Mouse (Mus musculus) limb, embryonic 13.5 days (tissue): ENCODE data around the gene Atp5j2. TPM values are rescaled to one million over a fixed set of nuclear protein-coding genes. Genes with fewer than 3 reads are reported as not detected.

Experiments used
- ATAC-seq: fragments of 200-750 bp; cut with Nextera tagmentation; 2 replicates; pipeline ENCODE4 v1.8.0; 2017; ENCODE audit warnings: low read depth, moderate number of reproducible peaks, moderate TSS enrichment; ENCODE audit not compliant: low FRiP score
- H3K27ac ChIP-seq: fragments of 300-500 bp; sonication (generic); 2 replicates; pipeline ENCODE4 v1.5.1; 2015; ENCODE audit warnings: inconsistent platforms, mild to moderate bottlenecking, moderate library complexity
- H3K27me3 ChIP-seq: fragments of 300-500 bp; sonication (generic); 2 replicates; pipeline ENCODE4 v1.6.1; 2015; ENCODE audit warnings: mild to moderate bottlenecking, inconsistent platforms
- H3K36me3 ChIP-seq: fragments of 300-500 bp; sonication (generic); 2 replicates; pipeline ENCODE4 v1.6.1; 2015; ENCODE audit warnings: inconsistent platforms, mild to moderate bottlenecking, moderate library complexity
- H3K4me1 ChIP-seq: fragments of 300-500 bp; sonication (generic); 2 replicates; pipeline ENCODE4 v1.6.1; 2015; ENCODE audit warnings: inconsistent platforms
- H3K4me2 ChIP-seq: fragments of 300-500 bp; sonication (generic); replicated peaks from 2 replicates; pipeline ENCODE4 v1.6.1; 2015; ENCODE audit warnings: inconsistent platforms, mild to moderate bottlenecking, moderate library complexity
- H3K4me3 ChIP-seq: fragments of 300-500 bp; sonication (generic); 2 replicates; pipeline ENCODE4 v1.5.1; 2015; ENCODE audit warnings: moderate library complexity, mild to moderate bottlenecking, inconsistent platforms
- H3K9ac ChIP-seq: fragments of 300-500 bp; sonication (generic); 2 replicates; pipeline ENCODE4 v1.6.1; 2015; ENCODE audit warnings: mild to moderate bottlenecking, inconsistent platforms
- H3K9me3 ChIP-seq: fragments of 300-500 bp; sonication (generic); 2 replicates; pipeline ENCODE4 v1.6.1; 2016; ENCODE audit warnings: inconsistent platforms
- WGBS: fragments of 180-500 bp; shearing (Covaris S2); methylation state at CpG from one replicate; pipeline ENCODE4 v1.1.7; 2015; 5-methylcytosine and 5-hydroxymethylcytosine counted together
- polyA plus RNA-seq: library from polyadenylated mRNA; unstranded; fragments of >200 nt; fragmentation: Nextera tagmentation; extraction: Ambion mirVana; gene quantifications from 2 replicates; pipeline ENCODE4 v1.2.1, GENCODE M21; 2015

The Atp5j2 gene
- polyA plus RNA-seq, 1 experiment from 2014 or later: 649 TPM

DNA sequence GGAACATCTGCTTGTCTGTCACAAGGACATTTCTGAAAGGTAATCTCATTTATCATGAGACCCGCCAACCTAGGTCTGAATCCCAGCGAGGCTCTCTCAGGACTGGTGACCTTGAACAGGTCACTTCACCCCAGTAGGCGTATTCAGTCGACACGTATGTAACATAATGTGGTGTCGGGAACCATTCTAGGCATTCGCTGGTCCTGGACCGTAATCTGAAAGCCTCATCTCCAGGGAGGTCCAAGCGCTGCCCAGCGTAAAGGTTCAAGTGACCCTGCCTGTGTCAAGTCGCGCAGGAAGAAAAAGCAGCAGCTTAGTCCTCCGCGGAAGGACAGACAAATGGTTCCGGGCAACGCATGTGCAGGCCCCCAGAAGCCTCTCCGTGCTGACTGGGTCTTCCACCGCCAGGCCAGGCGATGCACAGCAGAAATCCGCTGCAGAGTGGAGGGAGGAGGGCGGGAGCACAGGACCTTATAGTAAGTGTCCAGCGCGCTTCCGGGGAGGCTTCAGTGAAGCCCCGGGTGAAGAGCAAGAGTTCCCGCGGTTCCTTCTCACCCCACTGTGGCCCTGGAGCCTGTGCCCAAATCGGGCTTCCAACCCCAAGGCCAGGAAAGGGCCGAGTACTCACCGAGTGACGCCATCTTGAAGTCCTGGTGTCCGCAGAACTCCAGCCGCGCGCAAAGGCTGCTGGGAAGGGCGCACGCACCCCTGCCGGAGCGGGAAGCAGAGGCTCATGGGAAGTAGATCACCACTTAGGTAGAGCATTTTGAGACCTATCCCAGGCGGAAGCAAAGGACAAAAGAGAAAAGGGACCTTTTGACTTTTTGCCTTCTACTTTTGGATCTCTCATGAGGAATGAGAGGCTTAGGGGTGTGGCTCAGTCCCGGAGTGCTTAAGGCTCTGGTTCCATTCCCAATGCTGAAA is 725 bp downstream of the Atp5j2 start:
- peaks cover 19% of the 10 kb centered on the region for H3K4me1 ChIP-seq
- peak; percentile 90 for ATAC-seq
- H3K9me3 ChIP-seq: no peaks in the 10 kb centered on the region
- H3K27ac ChIP-seq: peak overlapping the region; percentile 74
- peaks cover 52% of the 10 kb centered on the region for H3K36me3 ChIP-seq
- peak overlapping the region; percentile 83 for H3K4me2 ChIP-seq
- H3K27me3 ChIP-seq: no peaks in the 10 kb centered on the region
- peak overlapping the region; percentile 93 for H3K4me3 ChIP-seq
- peak overlapping the region; percentile 98 for H3K9ac ChIP-seq
- WGBS: under 1% methylated on average over 41 of the region's 41 CpGs

DNA sequence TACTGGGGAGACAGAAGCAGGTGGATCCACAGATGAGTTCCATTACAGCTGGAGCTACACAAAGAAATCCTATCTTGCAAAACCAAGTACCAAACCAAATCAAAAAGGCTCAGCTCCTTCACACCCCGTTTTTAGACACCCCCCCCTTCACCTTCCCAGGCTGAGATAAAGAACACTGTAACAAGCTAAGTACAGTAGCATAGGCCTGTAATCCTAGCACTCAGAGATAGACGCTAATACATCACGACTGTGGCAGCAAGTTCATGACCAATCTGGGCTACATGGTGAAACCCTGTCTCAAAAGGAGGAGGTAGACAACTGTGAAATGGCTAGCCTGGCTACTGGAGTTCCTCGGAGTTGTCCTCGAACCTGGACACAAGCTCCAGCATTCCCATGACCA is 1.5 kb downstream of the Atp5j2 start:
- WGBS: 54% methylated on average over 5 of the region's 5 CpGs
- H3K36me3 ChIP-seq: peaks cover 52% of the 10 kb centered on the region
- H3K9ac ChIP-seq: peak overlapping the region; percentile 98
- H3K4me1 ChIP-seq: peaks cover 19% of the 10 kb centered on the region
- no peaks in the 10 kb centered on the region for H3K9me3 ChIP-seq
- H3K27ac ChIP-seq: no peak overlapping the region
- peak overlapping the region; percentile 83 for H3K4me2 ChIP-seq
- no peaks in the 10 kb centered on the region for H3K27me3 ChIP-seq
- H3K4me3 ChIP-seq: peak overlapping the region; percentile 93
- no peak for ATAC-seq

DNA sequence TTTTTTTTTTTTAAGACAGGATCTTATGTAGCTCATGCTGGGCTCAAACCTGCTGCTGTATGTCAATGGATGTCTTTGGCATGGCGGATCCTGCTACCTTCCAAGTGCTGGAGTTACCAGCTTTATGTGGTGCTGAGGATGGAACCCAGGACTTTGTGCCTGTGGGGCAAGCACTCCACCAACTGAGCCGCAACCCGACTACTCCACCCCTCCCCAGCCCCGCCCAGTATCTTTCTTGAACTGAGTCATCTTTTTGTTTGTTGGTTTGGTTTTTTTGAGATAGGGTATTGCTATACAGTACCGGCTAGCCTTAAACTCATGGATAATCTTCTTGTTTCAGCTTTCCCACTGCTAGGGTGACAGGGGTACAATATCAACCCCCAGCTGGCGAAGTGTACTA is 2.4 kb downstream of the Atp5j2 start:
- H3K27me3 ChIP-seq: no peaks in the 10 kb centered on the region
- no peaks in the 10 kb centered on the region for H3K9me3 ChIP-seq
- H3K4me3 ChIP-seq: no peak overlapping the region; the same call in 1 of the 2 replicates
- H3K4me1 ChIP-seq: peaks cover 19% of the 10 kb centered on the region
- H3K36me3 ChIP-seq: peaks cover 50% of the 10 kb centered on the region
- peak overlapping the region; percentile 83; the same call in 1 of the 2 replicates for H3K4me2 ChIP-seq
- H3K9ac ChIP-seq: no peak overlapping the region
- 94% methylated on average over 6 of the region's 6 CpGs for WGBS
- H3K27ac ChIP-seq: no peak overlapping the region
- ATAC-seq: no peak

DNA sequence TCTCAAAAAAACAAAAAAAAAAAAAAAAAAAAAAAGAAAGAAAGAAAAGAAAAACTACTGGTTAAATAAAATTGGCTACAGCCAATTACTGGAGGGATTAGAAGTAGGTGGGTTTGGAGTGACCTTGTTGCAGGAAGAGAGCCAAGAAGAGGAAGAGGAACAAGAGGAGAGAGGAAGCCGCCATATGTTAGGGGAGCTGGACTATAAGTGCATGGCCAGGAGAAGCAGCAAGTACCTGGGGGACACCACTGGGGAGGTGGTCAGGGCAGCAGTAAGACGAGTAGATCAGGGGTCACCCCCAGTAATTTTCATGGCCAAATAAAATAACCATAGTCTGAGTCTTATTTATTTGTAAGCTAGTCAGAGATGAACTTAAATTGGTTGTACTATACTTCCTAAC is 6.6 kb downstream of the Atp5j2 start:
- 88% methylated on average over 2 of the region's 2 CpGs for WGBS

DNA sequence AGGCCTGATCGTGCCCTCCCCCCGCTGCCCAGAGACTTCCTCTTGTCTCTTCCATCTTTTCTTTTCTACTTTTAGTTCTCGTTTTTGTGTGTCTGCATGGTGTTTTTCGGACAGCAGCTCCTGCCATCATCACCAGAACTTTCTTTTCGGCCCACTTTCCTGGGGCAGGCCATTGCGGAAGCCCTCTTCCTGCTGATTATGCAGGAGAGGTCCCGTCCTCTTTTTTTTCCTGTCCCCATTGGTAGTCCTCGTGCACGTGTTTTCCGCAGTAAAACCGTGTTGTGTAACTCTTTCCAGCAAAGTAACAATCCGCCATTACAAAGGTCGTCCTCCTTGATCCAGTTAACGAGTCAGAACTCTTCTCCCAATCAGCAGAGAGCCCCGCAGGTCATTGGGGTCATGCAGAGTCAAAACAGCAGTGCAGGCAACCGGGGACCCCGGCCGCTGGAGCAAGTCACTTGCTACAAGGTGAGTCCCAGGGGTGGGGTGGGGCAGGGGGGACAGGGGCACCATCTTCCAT is 13.3 kb downstream of the Atp5j2 start:
- WGBS: 80% methylated on average over 18 of the region's 18 CpGs
- no peaks in the 10 kb centered on the region for H3K9me3 ChIP-seq
- H3K27me3 ChIP-seq: no peaks in the 10 kb centered on the region
- H3K4me1 ChIP-seq: no peaks in the 10 kb centered on the region
- no peak overlapping the region for H3K9ac ChIP-seq
- ATAC-seq: no peak
- H3K27ac ChIP-seq: no peak overlapping the region
- peaks cover 100% of the 10 kb centered on the region for H3K36me3 ChIP-seq
- H3K4me3 ChIP-seq: no peak overlapping the region
- H3K4me2 ChIP-seq: no peak overlapping the region

More for the DNA sequence above, 6.6 kb downstream of the Atp5j2 start:
- H3K9ac ChIP-seq: no peak overlapping the region
- peaks cover 10% of the 10 kb centered on the region for H3K4me1 ChIP-seq
- no peak for ATAC-seq
- no peaks in the 10 kb centered on the region for H3K27me3 ChIP-seq
- peaks cover 89% of the 10 kb centered on the region for H3K36me3 ChIP-seq
- no peaks in the 10 kb centered on the region for H3K9me3 ChIP-seq
- no peak overlapping the region for H3K4me2 ChIP-seq
- no peak overlapping the region for H3K4me3 ChIP-seq
- no peak overlapping the region for H3K27ac ChIP-seq

DNA sequence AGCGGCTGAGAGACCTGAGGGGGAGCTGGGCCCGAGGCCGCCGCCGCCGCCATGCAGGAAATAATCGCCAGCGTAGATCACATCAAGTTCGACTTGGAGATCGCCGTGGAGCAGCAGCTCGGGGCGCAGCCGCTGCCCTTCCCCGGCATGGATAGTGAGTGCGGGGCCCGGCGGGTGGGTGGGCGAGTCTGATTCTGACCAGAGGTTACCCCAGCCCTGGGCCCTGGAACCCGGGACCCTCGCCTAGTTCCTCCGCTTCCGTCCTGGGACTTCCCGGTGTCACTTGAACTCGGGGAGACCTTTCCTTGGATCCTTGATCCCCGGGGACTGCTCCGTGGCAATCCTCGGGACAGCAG is 24.6 kb downstream of the Atp5j2 start:
- peak; percentile 61 for ATAC-seq
- peak overlapping the region; percentile 49; the same call in 1 of the 2 replicates for H3K27ac ChIP-seq
- peaks cover 56% of the 10 kb centered on the region for H3K36me3 ChIP-seq
- WGBS: under 1% methylated on average over 25 of the region's 28 CpGs
- H3K4me1 ChIP-seq: peaks cover 22% of the 10 kb centered on the region
- peak overlapping the region; percentile 95 for H3K9ac ChIP-seq
- H3K9me3 ChIP-seq: no peaks in the 10 kb centered on the region
- peak overlapping the region; percentile 92 for H3K4me3 ChIP-seq
- H3K4me2 ChIP-seq: peak overlapping the region; percentile 94
- no peaks in the 10 kb centered on the region for H3K27me3 ChIP-seq

DNA sequence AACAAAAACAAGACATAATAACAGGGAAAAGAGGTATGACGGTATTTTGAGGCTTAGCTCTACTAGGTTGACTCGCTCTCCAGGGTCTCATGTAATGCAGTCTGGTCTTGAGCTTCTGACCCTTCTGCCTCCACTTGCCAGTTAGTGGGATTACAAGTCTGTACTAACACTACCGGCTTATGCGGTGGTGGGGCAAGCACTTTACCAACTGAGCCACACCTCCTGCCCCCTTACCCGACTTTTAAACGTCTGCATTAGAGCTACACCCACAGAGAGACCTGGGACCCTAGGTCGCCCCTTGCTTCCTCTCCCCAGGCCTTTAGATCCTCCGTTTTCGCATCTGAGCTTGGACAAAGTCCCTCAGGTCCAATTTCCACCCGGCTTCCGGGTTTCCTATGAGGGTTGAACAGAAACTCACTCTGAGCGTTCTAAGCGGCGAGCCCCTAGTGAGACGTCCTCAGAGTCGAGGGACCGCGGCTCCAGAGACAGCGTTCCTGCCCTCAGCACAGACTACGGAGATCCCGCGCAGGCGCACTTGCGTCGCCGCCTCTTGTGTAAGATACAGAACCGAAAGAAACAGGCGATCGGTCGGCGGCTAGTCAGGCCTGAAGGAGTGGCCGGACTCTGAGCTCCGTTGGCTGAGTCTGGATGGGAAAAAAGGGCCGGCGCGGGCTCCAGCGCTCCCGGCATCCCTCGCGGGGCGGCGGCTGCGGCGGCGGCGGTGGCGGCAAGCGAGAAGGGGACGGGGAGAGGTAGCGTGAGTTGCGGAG is 25.1 kb downstream of the Atp5j2 start, which contains the start of the genes Ptcd1 and Cpsf4:
Gene Ptcd1, minus strand, starts transcription at position 573 of the 770 bp plus-strand sequence.
Gene Cpsf4, plus strand, starts transcription at position 678 of the 770 bp plus-strand sequence.
- H3K4me1 ChIP-seq: peaks cover 22% of the 10 kb centered on the region
- H3K4me2 ChIP-seq: peak within 1 kb of the TSS; percentile 94
- WGBS: under 1% methylated on average over 49 of the region's 51 CpGs
- H3K9ac ChIP-seq: peak within 1 kb of the TSS; percentile 95
- no peaks in the 10 kb centered on the region for H3K27me3 ChIP-seq
- peak within 1 kb of the TSS; percentile 92 for H3K4me3 ChIP-seq
- H3K27ac ChIP-seq: peak within 1 kb of the TSS; percentile 59; the same call in 1 of the 2 replicates
- peaks cover 55% of the 10 kb centered on the region for H3K36me3 ChIP-seq
- peak; percentile 93 for ATAC-seq
- H3K9me3 ChIP-seq: no peaks in the 10 kb centered on the region

DNA sequence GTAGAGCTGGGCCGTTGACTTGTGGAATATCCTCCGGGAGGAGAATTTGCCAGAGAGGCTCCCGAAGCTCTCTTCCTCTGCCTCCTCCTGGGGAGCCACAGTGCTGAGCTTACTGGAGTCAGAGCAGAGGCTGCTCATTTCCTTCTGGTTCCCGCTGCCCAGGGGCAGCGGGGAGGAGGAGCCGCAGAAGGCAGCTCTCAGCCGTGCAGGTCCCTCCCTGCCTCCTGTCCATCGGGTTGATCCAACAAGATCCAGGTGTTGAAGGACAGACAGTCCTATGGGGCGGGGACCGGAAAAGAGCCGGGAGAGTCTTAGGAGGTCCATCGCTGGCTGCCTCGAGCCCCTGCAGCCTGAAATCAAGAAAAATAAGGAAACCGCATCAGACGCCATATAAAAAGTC is 26.7 kb downstream of the Atp5j2 start:
- Histone ChIP-seq H3K36me3 (peaks cover 55% of the 10 kb centered on the region), H3K9me3 (no peaks in the 10 kb centered on the region), H3K4me2 (0 out of 2 replicates have a peak overlapping the region, but pooled peaks have one; percentile 11), H3K27ac (no peak overlapping the region), H3K4me3 (no peak overlapping the region), H3K4me1 (peaks cover 22% of the 10 kb centered on the region), H3K9ac (no peak overlapping the region), H3K27me3 (no peaks in the 10 kb centered on the region)
- no peak for ATAC-seq
- WGBS: 89% methylated on average over 15 of the region's 15 CpGs

DNA sequence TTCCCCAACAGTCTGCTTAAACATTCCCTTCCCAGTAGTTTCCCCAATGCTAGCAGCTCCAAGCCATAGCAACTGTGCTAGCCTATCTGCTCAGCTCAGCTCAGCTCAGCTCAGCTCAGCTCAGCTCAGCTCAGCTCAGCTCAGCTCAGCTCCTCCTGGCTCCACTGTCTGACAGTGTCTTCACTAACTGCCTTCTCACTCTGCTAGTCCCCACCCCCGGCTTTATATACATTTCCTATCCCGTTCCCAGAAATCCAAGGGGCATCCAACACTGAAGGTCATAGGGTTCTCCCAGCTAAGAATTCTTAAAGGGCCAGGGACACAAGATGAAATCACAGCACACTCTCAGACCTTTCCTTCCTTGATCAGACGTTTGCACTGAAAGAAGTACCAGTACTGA is 27.2 kb downstream of the Atp5j2 start:
- Histone ChIP-seq H3K4me2 (no peak overlapping the region), H3K27me3 (no peaks in the 10 kb centered on the region), H3K9me3 (no peaks in the 10 kb centered on the region), H3K27ac (no peak overlapping the region), H3K36me3 (peaks cover 58% of the 10 kb centered on the region), H3K9ac (no peak overlapping the region), H3K4me3 (no peak overlapping the region), H3K4me1 (peaks cover 22% of the 10 kb centered on the region)
- 74% methylated on average over 3 of the region's 3 CpGs for WGBS
- no peak for ATAC-seq

DNA sequence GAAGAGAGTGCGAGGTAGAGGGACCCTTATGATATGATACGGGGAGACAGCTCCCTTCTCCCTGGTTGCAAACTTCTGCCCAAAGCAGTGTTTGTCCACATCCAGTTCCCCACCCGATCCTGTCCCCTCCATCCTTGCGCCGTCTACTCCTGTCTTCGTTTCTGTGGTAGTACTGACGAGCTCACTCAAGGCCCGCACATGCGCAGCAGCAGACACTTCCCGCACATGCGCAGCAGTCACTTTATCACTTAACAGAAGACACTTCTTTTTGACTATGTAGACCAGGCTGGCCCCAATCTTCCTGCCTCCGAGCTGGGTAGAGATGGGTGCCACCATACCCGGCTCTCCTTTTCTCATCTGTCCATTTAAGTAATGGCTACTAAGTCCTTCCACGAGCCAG is 30.5 kb downstream of the Atp5j2 start:
- ATAC-seq: no peak
- no peaks in the 10 kb centered on the region for H3K27me3 ChIP-seq
- 95% methylated on average over 14 of the region's 14 CpGs for WGBS
- peaks cover 7% of the 10 kb centered on the region for H3K4me1 ChIP-seq
- no peaks in the 10 kb centered on the region for H3K9me3 ChIP-seq
- no peak overlapping the region for H3K9ac ChIP-seq
- peaks cover 84% of the 10 kb centered on the region for H3K36me3 ChIP-seq
- H3K27ac ChIP-seq: no peak overlapping the region
- H3K4me3 ChIP-seq: no peak overlapping the region
- H3K4me2 ChIP-seq: no peak overlapping the region

DNA sequence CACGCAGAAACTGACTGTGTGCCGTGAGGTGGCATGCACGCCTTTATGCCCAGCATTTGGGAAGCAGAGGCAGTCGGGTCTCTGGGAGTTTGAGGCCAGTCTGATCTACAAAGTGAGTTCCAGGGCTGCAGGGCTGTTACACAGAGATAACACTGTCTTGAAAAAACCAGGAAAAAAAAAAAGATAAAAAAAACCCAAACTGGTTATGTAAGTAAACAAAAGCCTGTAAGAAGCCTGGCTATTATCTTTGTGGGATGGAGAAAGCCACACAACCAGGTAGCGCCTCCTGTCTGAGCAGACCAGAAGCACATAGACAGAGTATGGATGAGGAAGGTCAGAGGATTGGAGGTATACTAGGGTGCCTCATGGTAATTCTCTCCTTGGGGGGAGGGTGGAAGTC is 39.2 kb downstream of the Atp5j2 start:
- H3K4me1 ChIP-seq: no peaks in the 10 kb centered on the region
- no peak overlapping the region for H3K27ac ChIP-seq
- H3K4me2 ChIP-seq: no peak overlapping the region
- no peak for ATAC-seq
- H3K27me3 ChIP-seq: no peaks in the 10 kb centered on the region
- H3K36me3 ChIP-seq: peaks cover 93% of the 10 kb centered on the region
- H3K4me3 ChIP-seq: no peak overlapping the region
- H3K9ac ChIP-seq: no peak overlapping the region
- no peaks in the 10 kb centered on the region for H3K9me3 ChIP-seq
- 95% methylated on average over 5 of the region's 5 CpGs for WGBS

DNA sequence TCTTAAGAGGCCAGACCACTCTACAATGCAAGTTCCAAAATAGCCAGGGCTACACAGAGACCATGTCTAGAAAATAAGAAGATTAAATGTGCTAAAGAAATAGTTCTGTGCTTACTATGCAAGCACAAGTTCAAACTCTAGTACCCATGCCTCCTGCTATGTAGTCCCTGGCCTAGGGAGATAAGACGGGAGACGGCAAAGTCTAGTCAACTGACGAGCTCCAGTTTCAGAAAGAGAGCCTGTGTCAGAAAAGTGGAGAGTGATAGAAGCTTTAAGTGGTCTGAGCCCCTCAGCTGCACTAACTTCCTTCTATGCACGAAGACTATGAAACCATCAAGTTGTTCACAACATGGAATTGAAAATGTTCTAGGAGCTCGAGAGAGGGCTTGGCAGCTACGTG is 42.6 kb downstream of the Atp5j2 start:
- no peak overlapping the region for H3K27ac ChIP-seq
- 94% methylated on average over 6 of the region's 6 CpGs for WGBS
- no peak for ATAC-seq
- H3K27me3 ChIP-seq: no peaks in the 10 kb centered on the region
- no peaks in the 10 kb centered on the region for H3K4me1 ChIP-seq
- H3K4me3 ChIP-seq: no peak overlapping the region
- no peak overlapping the region for H3K4me2 ChIP-seq
- no peaks in the 10 kb centered on the region for H3K9me3 ChIP-seq
- peaks cover 100% of the 10 kb centered on the region for H3K36me3 ChIP-seq
- no peak overlapping the region for H3K9ac ChIP-seq
